Mouse (Mus musculus) c-Kit-positive CD71-positive TER-119-positive erythroid progenitor cells, embryonic 14.5 days (primary cell): ENCODE data around the gene Zdhhc12.
"Not testable (repeated sequence)": the region's sequence is repeated elsewhere in the genome, so short reads cannot be mapped to it uniquely, and the experiment has no call there.

Experiments
- DNase-seq: peaks from one replicate; pipeline ENCODE4 v3.0.0-alpha.2; 2013; ENCODE audit warnings: low spot score

The Zdhhc12 gene

DNA sequence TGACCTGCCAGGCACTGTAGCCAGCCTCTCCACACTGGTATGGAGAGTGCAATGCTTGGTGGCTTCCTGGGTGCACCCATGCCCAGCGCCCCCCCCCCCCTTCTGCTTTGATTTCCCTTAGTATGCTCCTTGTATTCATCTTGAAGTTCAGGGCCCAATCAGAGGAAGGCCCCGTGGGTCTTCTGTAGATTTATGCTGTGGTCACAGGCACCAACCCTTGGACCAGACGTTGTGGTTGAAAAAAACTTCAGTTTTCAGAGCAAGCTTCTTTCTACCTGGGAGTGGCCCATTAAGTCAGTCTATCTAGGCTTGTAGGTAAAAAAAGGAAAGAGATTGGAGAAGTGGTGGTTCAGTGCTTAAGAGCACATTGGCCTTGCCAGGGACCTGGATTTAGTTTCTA lies 29.7 kb downstream of the Zdhhc12 start:
- no peak for DNase-seq

DNA sequence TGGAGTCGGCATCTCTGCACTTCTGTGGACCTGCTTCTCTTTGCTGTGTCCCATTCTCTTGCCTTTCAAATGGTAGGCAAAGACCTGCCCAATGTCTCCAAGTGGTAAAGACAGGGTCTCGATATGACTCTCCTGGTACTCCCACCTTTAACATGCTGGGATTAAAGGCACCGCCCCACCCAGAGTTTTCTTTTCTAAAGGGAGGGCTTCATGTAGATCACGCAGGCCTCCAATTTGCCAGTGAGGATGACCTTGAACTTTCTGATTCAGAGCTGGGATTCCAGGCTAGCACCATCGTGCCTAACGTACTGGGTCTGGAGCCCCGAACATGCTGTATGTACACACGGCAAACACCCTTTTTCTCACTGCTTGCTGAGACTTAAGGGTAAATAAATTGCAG lies 30.2 kb downstream of the Zdhhc12 start:
- DNase-seq, result no peak

DNA sequence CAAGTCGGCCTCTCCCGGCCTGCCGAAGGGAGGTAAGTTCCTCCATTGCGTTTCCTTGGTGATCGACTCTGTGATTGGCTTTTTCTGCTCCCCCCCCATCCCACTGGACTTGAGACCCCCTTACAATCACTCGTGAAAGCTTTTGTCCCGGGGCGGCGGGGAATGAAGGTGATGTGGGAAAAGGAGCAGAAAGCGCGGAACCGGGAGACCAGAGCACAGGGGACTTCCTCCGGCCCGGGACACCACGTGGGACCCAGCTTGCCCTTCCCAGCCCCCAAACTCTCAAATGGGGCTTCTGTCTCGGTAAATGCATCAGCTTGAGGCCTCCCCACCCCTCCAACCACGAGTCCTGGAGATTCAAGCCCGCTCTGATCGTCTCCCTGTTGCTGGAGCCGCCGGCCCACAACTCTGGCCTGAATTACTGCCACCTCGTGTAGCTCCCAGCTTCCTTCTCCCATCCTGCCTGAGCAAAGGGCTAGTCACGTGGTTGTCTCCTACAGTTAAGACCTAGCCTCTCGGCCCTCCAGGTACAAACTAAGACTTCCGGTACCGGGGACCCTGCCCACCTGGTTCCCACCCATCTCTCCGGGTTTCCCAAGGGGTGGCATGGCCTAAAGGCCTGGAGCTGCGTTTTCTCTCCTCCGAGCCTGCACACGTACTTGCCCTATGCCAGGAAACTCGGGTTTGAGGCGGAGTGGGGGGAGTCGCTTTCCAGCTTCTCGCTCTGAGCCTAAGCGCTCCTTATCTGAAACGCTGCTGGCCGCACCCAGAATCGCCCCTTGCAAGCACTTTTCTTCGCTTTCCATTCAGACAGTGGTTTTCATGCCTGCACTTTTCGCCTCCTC lies 31.0 kb downstream of the Zdhhc12 start:
- DNase-seq, result peak; percentile 75

DNA sequence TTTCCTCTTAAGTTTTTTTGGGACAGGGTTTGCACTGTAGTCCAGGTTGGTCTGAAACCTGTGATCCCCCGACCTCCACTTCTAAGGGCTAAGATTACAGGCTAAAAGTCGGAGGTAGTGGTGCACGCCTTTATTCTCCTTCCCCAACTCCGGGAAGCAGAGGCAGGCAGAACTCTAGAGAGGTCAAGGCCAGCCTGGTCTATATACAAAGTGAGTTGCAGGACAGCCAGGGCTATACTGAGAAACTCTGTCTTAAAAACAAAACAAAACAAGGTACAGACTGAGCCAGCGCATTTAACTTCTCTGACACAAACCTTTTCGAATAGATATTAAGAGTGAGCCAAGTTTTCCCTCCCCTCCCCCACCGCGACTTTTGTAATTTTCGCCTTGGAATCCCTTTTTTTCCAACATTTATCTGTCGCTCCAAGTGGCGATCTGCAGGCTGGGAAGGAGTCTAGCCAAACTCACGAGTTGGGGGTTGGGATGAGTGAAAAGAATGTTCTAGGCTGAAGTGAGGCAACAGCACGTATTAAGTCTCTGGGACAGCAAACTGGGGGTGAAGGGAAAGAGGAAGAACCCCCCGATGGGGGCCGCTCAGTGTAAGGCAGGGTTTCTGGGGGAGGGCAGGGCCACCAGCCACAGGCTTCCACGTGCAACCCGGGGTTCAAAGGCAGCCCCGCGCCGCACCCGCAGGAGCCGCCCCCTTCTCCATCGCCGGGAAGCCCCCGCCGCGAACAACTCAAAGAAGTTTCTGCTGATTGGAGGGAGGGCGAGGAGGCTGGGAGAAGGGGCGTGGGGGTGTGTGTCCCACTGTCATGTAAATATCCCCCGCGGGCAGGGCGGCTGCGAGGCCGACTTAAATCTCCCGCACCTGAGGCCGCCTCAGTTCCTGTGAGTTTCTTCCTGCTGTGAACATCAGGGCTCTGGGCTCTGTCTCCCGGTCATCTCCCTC lies 32.0 kb downstream of the Zdhhc12 start:
- DNase-seq, result no peak

DNA sequence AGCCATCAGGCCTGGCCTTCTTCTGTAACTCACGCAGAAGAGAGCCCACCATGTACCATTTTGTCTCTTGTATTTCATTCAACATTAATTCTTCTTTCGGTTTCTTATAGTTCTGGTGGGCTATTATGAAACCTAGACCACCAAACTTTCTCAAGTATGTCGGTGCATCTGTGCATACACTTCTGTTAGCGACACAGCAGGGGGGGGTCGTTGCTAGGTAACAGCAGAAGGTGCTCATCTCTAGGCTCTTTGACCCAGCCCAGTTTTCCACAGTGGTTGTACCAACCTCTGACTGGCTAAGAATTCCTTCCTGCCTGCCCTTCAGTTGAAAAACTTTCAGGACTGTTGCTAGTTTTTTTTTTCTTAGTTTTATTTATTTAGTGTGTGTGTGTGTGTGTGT lies 35.0 kb downstream of the Zdhhc12 start:
- no peak for DNase-seq

DNA sequence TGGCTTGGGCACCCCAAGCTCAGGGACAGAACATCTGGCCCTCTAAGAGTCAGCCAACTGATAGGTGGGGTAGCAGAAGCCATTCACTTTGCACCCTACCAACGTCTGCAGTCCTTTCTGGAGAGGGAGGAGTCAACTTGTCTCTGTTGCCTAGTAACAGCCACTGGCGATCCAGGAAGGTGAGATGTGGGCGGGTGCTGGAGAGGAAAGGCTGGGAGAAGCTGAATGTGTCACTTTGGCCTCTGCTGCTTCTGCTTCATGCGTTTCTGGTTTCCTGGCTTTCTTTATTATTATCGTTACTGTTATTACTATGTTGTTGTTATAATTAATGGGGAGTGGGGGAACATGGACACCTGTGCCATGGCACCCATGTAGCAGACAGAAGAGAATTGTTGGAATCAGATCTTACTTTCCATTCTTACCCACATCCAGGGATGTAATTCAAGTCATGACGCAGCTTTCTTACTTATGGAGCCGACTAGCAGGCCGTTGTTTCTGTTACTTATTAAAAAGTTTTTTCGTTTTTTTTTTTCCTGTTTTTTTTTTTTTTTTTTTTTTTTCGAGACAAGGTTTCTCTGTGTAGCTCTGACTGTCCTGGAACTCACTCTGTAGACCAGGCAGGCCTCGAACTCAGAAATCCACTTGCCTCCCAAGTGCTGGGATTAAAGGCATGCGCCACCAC lies 36.1 kb downstream of the Zdhhc12 start, which contains the start of gene Set:
Set (plus strand) TSS at position 156 of the 682 bp plus-strand sequence.
- DNase-seq, result no peak

DNA sequence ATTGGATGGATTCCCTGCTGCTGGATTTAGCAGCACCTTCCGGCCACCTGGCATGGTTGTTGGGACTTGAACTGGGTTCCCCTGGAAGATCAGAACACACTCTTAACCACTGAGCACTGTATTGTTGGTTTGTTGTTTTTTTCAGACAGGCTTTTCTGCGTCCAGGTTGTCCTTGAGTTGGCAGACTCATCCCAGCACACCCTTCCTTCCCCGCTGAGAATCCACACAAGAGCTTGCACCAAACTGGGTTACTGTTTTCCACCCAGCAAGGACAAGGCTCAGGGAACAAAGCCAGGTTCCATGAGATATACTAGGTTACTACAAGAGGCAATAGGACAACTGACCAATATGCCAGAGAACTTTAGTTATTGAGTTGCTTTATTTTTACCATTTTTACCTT lies 36.7 kb downstream of the Zdhhc12 start:
- no peak for DNase-seq

DNA sequence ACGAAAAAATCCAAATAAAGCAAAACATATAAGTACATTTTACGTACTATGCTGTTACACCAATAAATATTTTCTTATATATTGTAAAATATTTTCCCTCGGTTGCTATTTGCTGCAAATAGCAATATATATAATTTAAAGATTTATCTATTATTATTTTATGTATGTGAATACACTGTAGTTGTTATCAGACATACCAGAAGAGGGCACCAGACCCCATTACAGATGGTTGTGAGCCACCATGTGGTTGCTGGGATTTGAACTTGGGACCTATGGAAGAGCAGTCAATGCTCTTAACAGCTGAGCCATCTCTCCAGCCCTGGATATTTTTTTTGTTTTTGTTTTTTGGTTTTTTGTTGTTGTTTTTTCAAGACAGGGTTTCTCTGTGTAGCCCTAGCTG lies 38.1 kb downstream of the Zdhhc12 start:
- DNase-seq, result not testable (repeated sequence)

DNA sequence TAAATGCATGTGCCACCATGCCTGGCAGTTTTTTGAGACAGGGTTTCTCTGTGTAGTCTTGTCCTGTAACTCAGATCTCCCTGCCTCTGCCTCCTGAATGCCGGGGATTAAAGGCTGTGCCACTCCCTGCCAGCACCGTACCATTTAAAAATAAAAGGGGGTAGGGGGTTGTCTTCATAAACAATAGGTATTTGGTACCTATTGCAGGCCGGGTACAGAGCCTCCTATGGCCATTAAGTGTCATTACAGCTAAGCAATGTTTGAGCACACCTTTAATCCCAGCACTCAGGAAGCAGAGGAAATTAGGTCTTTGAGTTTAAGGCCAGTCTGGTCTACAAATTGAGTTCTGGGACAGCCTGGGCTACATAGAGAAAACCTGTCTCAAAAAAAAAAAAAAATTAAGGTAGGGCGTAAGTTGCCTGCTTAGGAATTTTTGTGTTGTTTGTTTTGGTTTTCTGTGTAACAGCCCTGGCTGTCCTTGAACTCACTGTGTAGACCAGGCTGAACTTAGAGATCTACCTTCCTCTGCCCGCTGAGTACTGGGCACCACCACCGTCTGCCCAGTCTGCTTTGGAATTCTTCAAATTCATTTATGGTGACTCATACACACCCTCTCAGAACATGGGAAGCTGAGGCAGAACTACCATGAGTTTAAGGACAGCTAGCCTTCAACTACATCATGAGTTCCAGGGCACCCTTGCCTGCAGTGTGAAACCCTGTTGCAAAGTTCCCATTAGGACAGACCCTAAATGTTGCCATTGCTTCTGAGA lies 41.3 kb downstream of the Zdhhc12 start:
- no peak for DNase-seq

DNA sequence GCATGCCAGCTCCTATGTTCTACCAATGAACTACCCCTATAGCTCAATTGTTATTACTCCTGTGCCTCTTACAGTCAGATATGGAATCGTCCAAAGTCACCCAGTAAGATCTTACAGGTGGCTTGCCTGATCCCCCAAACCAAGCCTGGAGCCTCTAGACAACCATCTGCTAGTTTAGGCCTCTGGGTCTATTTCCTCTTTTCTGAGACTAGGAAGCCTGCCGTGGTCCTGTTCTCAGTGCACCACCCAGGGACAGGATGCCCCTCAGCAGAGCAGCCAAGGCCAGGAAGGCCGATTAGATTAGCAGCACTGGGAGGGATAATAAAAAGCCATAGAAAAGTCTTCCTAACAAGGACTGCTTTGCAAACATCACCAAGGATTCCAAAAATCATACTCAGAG lies 43.6 kb downstream of the Zdhhc12 start:
- DNase-seq, result no peak

DNA sequence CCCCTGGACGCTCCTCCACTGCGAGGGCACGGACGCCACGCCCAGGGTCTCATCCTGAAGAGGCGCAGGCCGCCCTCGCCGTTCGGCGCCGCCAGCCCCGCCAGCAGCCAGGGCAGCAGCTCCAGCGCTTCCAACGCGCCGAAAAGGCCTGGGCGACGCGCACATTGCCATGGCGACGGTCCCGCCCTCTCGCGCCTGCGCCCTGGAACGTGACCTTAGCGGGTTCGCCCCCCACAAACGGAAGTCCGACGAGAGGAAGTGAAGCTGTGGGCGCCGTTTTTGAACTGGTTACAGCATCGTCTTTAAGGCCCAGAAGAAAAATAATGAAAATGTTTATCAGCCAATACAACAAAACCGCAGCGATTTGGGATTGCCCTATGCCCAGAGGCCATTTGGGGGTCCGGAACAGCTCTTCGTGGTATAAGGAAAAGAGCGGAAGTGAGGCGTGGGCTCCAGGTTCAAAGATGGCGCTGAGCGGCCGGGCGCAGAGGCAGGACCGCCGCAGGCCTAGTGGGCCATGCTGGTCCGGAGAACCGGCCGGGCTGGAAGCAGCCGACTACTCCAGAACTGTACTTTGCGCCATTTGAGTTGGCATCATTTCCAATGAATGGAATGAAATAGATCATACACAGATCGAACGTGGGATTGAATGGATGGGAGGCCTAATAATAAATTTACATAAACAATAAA lies 44.6 kb downstream of the Zdhhc12 start, which contains the start of gene Wdr34:
Wdr34 (minus strand) TSS at position 183 of the 690 bp plus-strand sequence.
- DNase-seq, result peak; percentile 96

DNA sequence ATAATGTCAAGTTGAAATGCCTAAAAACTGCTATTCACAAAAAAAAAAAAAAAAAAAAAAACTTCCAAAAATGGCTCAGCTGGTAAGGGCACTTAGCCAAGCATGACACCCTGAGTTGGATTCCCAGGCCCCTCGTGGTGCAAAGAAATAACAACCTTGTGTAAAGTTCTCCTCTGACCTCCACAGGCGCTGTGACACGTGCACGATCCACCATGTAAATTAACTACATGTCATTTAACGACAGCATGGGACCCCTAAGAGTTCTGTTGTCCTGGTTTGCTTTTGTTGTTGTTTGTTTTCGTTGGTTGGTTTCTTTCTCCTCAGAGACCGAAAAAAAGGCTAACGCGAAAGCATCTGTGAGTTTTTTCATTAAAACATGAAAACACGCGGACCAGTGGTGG lies 45.3 kb downstream of the Zdhhc12 start:
- no peak for DNase-seq

DNA sequence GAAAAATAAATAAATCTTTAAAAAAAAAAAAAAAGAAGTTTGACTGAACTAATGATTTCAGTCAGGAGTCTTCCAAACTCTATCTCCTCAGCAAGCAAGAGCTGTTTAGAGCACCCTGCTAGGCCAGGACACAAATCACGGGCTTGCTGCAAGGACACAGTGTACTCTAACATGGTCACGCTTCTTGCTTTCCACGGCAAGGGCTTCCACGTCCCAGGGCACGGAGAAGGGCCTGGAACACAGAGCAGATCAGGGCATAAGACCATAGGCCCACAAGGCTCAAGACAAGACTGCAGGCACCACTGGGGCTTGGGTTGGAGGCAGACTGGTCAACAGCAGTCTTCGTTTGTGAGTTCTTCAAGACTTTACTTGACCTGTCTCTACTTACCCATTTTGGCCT lies 46.3 kb downstream of the Zdhhc12 start:
- DNase-seq, result no peak

DNA sequence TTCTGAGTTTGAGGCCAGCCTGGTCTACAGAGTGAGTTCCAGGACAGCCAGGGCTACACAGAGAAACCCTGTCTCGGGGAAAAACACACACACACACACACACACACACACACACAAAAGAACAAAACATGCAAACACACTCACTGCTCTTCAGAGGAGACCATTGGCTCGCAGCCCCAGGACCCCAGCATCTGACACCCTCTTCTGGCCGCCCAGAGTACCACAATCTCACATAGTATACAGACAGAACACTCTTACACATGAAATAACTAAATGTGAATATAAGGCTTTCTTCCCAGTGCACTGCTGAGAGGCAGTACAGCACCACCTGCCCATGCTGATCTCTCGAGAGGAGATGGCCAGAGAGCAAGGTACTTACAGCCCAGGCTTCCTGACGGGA lies 48.9 kb downstream of the Zdhhc12 start:
- DNase-seq, result no peak

DNA sequence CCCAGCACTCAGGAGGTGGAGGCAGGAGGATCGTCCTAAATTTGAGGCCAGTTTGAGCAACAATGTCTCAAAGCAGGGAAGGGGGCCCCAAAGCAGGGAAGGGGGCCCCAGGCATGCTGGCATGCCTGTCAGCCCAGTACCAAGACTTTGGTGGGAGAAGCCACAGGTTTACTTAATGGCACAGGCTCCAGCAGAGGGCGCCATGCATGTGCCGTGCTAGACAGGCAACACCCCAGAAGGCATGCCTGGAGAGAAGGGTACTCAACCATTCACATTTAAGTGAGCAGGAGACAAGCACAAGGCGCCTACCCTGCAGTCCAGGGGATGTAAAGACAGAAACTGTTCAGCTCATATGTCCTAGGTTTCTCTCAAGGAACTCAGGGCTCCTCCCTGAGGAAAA lies 51.0 kb downstream of the Zdhhc12 start:
- DNase-seq, result no peak
